Mouse (Mus musculus): ENCODE data around the gene Igtp.
"Not testable (repeated sequence)": the region's sequence is repeated elsewhere in the genome, so short reads cannot be mapped to it uniquely, and the experiment has no call there.

The Igtp gene

GRCm38 (mm10) chr11:58199229-58200037 lies at the start of gene Igtp, which contains the start of gene Irgm2:
Gene Igtp, plus strand, starts transcription at chr11:58199556.
Gene Irgm2, plus strand, starts transcription at chr11:58199618.
- peak; percentile 25 to 26 for DNase-seq (ENCODE audit: low spot score in 2 of 2)

GRCm38 (mm10) chr11:58155458-58155857 lies 43.9 kb upstream of the Igtp start:
- no peak for DNase-seq (ENCODE audit: low spot score in 2 of 2)

GRCm38 (mm10) chr11:58156871-58157270 lies 42.5 kb upstream of the Igtp start:
- DNase-seq (ENCODE audit: low spot score in 2 of 2) = no peak

- no peak for DNase-seq (ENCODE audit: low spot score in 2 of 2)
Measured at GRCm38 (mm10) chr11:58165072-58165471, 34.3 kb upstream of the Igtp start.

- no peak for DNase-seq (ENCODE audit: low spot score in 2 of 2)
Measured at GRCm38 (mm10) chr11:58167822-58168166, 31.6 kb upstream of the Igtp start.

GRCm38 (mm10) chr11:58168167-58168915 lies 31.0 kb upstream of the Igtp start, which contains the start of gene Gemin5:
Gene Gemin5, minus strand, starts transcription at chr11:58168539.
- DNase-seq (ENCODE audit: low spot score in 2 of 2) = peak; percentile 68 to 79

GRCm38 (mm10) chr11:58169666-58170065 lies 29.7 kb upstream of the Igtp start:
- no peak for DNase-seq (ENCODE audit: low spot score in 2 of 2)

- DNase-seq (ENCODE audit: low spot score in 2 of 2) = peak; percentile 89 to 95
Measured at GRCm38 (mm10) chr11:58171459-58172091, 27.8 kb upstream of the Igtp start, which contains the start of gene Mrpl22. Gene Mrpl22, plus strand, starts transcription at chr11:58171661.

- peak; percentile 38 to 69 for DNase-seq (ENCODE audit: low spot score in 2 of 2)
Measured at GRCm38 (mm10) chr11:58179563-58179962, 19.8 kb upstream of the Igtp start.

- not testable (repeated sequence) for DNase-seq (ENCODE audit: low spot score in 2 of 2)
Measured at GRCm38 (mm10) chr11:58179986-58180385, 19.4 kb upstream of the Igtp start.

GRCm38 (mm10) chr11:58180756-58181155 lies 18.6 kb upstream of the Igtp start:
- DNase-seq (ENCODE audit: low spot score in 2 of 2) = no peak

- DNase-seq (ENCODE audit: low spot score in 2 of 2) = no peak
Measured at GRCm38 (mm10) chr11:58183579-58183978, 15.8 kb upstream of the Igtp start.

- no peak for DNase-seq (ENCODE audit: low spot score in 2 of 2)
Measured at GRCm38 (mm10) chr11:58189675-58190074, 9.7 kb upstream of the Igtp start.

- DNase-seq (ENCODE audit: low spot score in 2 of 2) = no peak
Measured at GRCm38 (mm10) chr11:58193326-58193725, 6.0 kb upstream of the Igtp start.

- DNase-seq (ENCODE audit: low spot score in 2 of 2) = no peak
Measured at GRCm38 (mm10) chr11:58193860-58194520, 5.4 kb upstream of the Igtp start.

GRCm38 (mm10) chr11:58198663-58199062 lies 693 bp upstream of the Igtp start:
- DNase-seq (ENCODE audit: low spot score in 2 of 2) = no peak

GRCm38 (mm10) chr11:58200226-58200625 lies 870 bp downstream of the Igtp start:
- DNase-seq (ENCODE audit: low spot score in 2 of 2) = no peak

- no peak for DNase-seq (ENCODE audit: low spot score in 2 of 2)
Measured at GRCm38 (mm10) chr11:58201052-58201451, 1.7 kb downstream of the Igtp start.

- DNase-seq (ENCODE audit: low spot score in 2 of 2) = no peak
Measured at GRCm38 (mm10) chr11:58210321-58210886, 11.0 kb downstream of the Igtp start.

- DNase-seq (ENCODE audit: low spot score in 2 of 2) = no peak
Measured at GRCm38 (mm10) chr11:58211062-58211681, 11.8 kb downstream of the Igtp start.

GRCm38 (mm10) chr11:58211682-58212067 lies 12.3 kb downstream of the Igtp start:
- DNase-seq (ENCODE audit: low spot score in 2 of 2) = no peak
